Mouse (Mus musculus) kidney, embryonic 14.5 days (tissue): ENCODE data around the gene Htr7. TPM values are rescaled to one million over a fixed set of nuclear protein-coding genes. Genes with fewer than 3 reads are reported as not detected.
A peak's percentile ranks its signal among the peaks of the same experiment; 100 is the strongest.

Source experiments
- ATAC-seq: fragments of 200-750 bp; cut with Nextera tagmentation; 2 replicates; pipeline ENCODE4 v1.8.0; 2017; ENCODE audit warnings: moderate number of reproducible peaks, mild to moderate bottlenecking, moderate TSS enrichment, moderate library complexity; ENCODE audit not compliant: low FRiP score, low TSS enrichment
- H3K27ac ChIP-seq: fragments of 300-500 bp; sonication (generic); 2 replicates; pipeline ENCODE4 v1.5.1; 2014; ENCODE audit warnings: low read depth, mild to moderate bottlenecking, low read length, moderate library complexity, mixed read lengths
- H3K27me3 ChIP-seq: fragments of 300-500 bp; sonication (generic); 2 replicates; pipeline ENCODE4 v1.6.1; 2014; ENCODE audit warnings: mild to moderate bottlenecking, low read length; ENCODE audit not compliant: control insufficient read depth, insufficient read depth
- H3K36me3 ChIP-seq: fragments of 300-500 bp; sonication (generic); 2 replicates; pipeline ENCODE4 v1.6.1; 2014; ENCODE audit warnings: low read length, mixed read lengths; ENCODE audit not compliant: control insufficient read depth, insufficient read depth
- H3K4me1 ChIP-seq: fragments of 300-500 bp; sonication (generic); 2 replicates; pipeline ENCODE4 v1.6.1; 2014; ENCODE audit warnings: low read length, mixed read lengths; ENCODE audit not compliant: control insufficient read depth, insufficient read depth
- H3K4me2 ChIP-seq: fragments of 300-500 bp; sonication (generic); replicated peaks from 2 replicates; pipeline ENCODE4 v1.6.1; 2014; ENCODE audit warnings: low read depth, mild to moderate bottlenecking, low read length
- H3K4me3 ChIP-seq: fragments of 300-500 bp; sonication (generic); 2 replicates; pipeline ENCODE4 v1.5.1; 2014; ENCODE audit warnings: mild to moderate bottlenecking, low read length
- H3K9ac ChIP-seq: fragments of 300-500 bp; sonication (generic); 2 replicates; pipeline ENCODE4 v1.6.1; 2014; ENCODE audit warnings: low read depth, mild to moderate bottlenecking, low read length, moderate library complexity
- H3K9me3 ChIP-seq: fragments of 300-500 bp; sonication (generic); 2 replicates; pipeline ENCODE4 v1.6.1; 2016; ENCODE audit warnings: low read length; ENCODE audit not compliant: control insufficient read depth
- WGBS: fragments of 180-500 bp; shearing (Covaris S2); extraction: QIAGEN DNeasy Blood & Tissue Kit; methylation state at CpG from one replicate; pipeline ENCODE4 v1.1.7; 2014; 5-methylcytosine and 5-hydroxymethylcytosine counted together
- polyA plus RNA-seq: library from polyadenylated mRNA; unstranded; fragments of >200 nt; fragmentation: Nextera tagmentation; extraction: Ambion mirVana; gene quantifications from 2 replicates; pipeline ENCODE4 v1.2.1, GENCODE M21; 2014

The Htr7 gene
- polyA plus RNA-seq, 1 experiment from 2014 or later = not detected

- H3K4me1 ChIP-seq = no peaks in the 10 kb centered on the region
- H3K36me3 ChIP-seq = no peaks in the 10 kb centered on the region
- no peaks in the 10 kb centered on the region for H3K9me3 ChIP-seq
- H3K9ac ChIP-seq = no peak overlapping the region
- H3K4me2 ChIP-seq = no peak overlapping the region
- no peak overlapping the region for H3K27ac ChIP-seq
- WGBS = 79% methylated on average over 2 of the region's 2 CpGs
- no peak overlapping the region for H3K4me3 ChIP-seq
- ATAC-seq = no peak
- peaks cover 4% of the 10 kb centered on the region for H3K27me3 ChIP-seq
These were observed 5.7 kb upstream of the Htr7 start for GRCm38 (mm10) chr19:36062801-36063529.

- WGBS = 9% methylated on average over 43 of the region's 49 CpGs
- peak overlapping the region; percentile 55 for H3K9ac ChIP-seq
- peak overlapping the region; percentile 89 for H3K4me2 ChIP-seq
- peak; percentile 81 for ATAC-seq
- no peaks in the 10 kb centered on the region for H3K4me1 ChIP-seq
- H3K9me3 ChIP-seq = no peaks in the 10 kb centered on the region
- H3K36me3 ChIP-seq = no peaks in the 10 kb centered on the region
- no peak overlapping the region for H3K27ac ChIP-seq
- H3K4me3 ChIP-seq = peak overlapping the region; percentile 52
- peaks cover 34% of the 10 kb centered on the region for H3K27me3 ChIP-seq
These were observed 645 bp downstream of the Htr7 start for GRCm38 (mm10) chr19:36056502-36057221.

- H3K9ac ChIP-seq = no peak overlapping the region
- H3K27ac ChIP-seq = no peak overlapping the region
- ATAC-seq = no peak
- no peaks in the 10 kb centered on the region for H3K4me1 ChIP-seq
- H3K27me3 ChIP-seq = no peaks in the 10 kb centered on the region
- no peaks in the 10 kb centered on the region for H3K9me3 ChIP-seq
- 80% methylated on average over 7 of the region's 7 CpGs for WGBS
- H3K4me2 ChIP-seq = no peak overlapping the region
- H3K4me3 ChIP-seq = no peak overlapping the region
- no peaks in the 10 kb centered on the region for H3K36me3 ChIP-seq
These were observed 11.3 kb downstream of the Htr7 start for GRCm38 (mm10) chr19:36046046-36046445.

GRCm38 (mm10) chr19:36014836-36015235 lies 42.5 kb downstream of the Htr7 start:
- H3K4me1 ChIP-seq = no peaks in the 10 kb centered on the region
- H3K27ac ChIP-seq = no peak overlapping the region
- H3K27me3 ChIP-seq = no peaks in the 10 kb centered on the region
- H3K4me3 ChIP-seq = no peak overlapping the region
- H3K9ac ChIP-seq = no peak overlapping the region
- ATAC-seq = no peak
- WGBS = 28% methylated on average over 3 of the region's 3 CpGs
- H3K9me3 ChIP-seq = no peaks in the 10 kb centered on the region
- H3K4me2 ChIP-seq = no peak overlapping the region
- H3K36me3 ChIP-seq = no peaks in the 10 kb centered on the region

- Histone ChIP-seq H3K4me3 (no peak overlapping the region), H3K4me2 (no peak overlapping the region), H3K9ac (no peak overlapping the region), H3K27ac (no peak overlapping the region), H3K27me3 (no peaks in the 10 kb centered on the region), H3K9me3 (no peaks in the 10 kb centered on the region), H3K4me1 (no peaks in the 10 kb centered on the region), H3K36me3 (no peaks in the 10 kb centered on the region)
- ATAC-seq = no peak
- 89% methylated on average over 6 of the region's 6 CpGs for WGBS
These were observed 51.0 kb downstream of the Htr7 start for GRCm38 (mm10) chr19:36006277-36006676.

- WGBS = 14% methylated on average over 2 of the region's 2 CpGs
- Histone ChIP-seq H3K4me3 (no peak overlapping the region), H3K9me3 (no peaks in the 10 kb centered on the region), H3K27ac (no peak overlapping the region), H3K4me2 (no peak overlapping the region), H3K9ac (no peak overlapping the region), H3K27me3 (no peaks in the 10 kb centered on the region), H3K4me1 (no peaks in the 10 kb centered on the region), H3K36me3 (no peaks in the 10 kb centered on the region)
- no peak for ATAC-seq
These were observed 52.3 kb downstream of the Htr7 start for GRCm38 (mm10) chr19:36004961-36005360.

GRCm38 (mm10) chr19:36002476-36003445 lies 54.5 kb downstream of the Htr7 start:
- Histone ChIP-seq H3K4me1 (no peaks in the 10 kb centered on the region), H3K36me3 (no peaks in the 10 kb centered on the region), H3K27me3 (no peaks in the 10 kb centered on the region), H3K9me3 (no peaks in the 10 kb centered on the region), H3K4me3 (no peak overlapping the region), H3K4me2 (no peak overlapping the region), H3K27ac (no peak overlapping the region), H3K9ac (no peak overlapping the region)
- ATAC-seq = no peak
- WGBS = 60% methylated on average over 17 of the region's 17 CpGs

- Histone ChIP-seq H3K4me2 (no peak overlapping the region), H3K9ac (no peak overlapping the region), H3K36me3 (no peaks in the 10 kb centered on the region), H3K27ac (no peak overlapping the region), H3K4me3 (no peak overlapping the region), H3K4me1 (no peaks in the 10 kb centered on the region), H3K9me3 (no peaks in the 10 kb centered on the region), H3K27me3 (no peaks in the 10 kb centered on the region)
- ATAC-seq = peak; percentile 62; the same call in 1 of the 2 replicates
- WGBS = 38% methylated on average over 1 of the region's 1 CpGs
These were observed 55.8 kb downstream of the Htr7 start for GRCm38 (mm10) chr19:36001512-36001911.
